Mouse (Mus musculus) brown adipose tissue, adult 24 weeks (tissue): Measurements from ENCODE around the gene Zfp408. TPM values are rescaled to one million over a fixed set of nuclear protein-coding genes. Genes with fewer than 3 reads are reported as not detected.

ENCODE experiments used
- H3K27ac ChIP-seq: fragments of 200-500 bp; replicated peaks from 2 replicates; pipeline ENCODE4 v1.5.1; 2012; ENCODE audit warnings: low read depth, mild to moderate bottlenecking, low read length
- H3K4me1 ChIP-seq: fragments of 200-500 bp; 2 replicates; pipeline ENCODE4 v1.6.1; 2012; ENCODE audit warnings: low read length, mixed read lengths; ENCODE audit not compliant: control insufficient read depth, insufficient read depth, insufficient read length
- H3K4me3 ChIP-seq: fragments of 200-500 bp; 2 replicates; pipeline ENCODE4 v1.5.1; 2012; ENCODE audit warnings: low read depth, mild to moderate bottlenecking, low read length, moderate library complexity; ENCODE audit not compliant: insufficient read depth
- polyA plus RNA-seq: library from polyadenylated mRNA; stranded (reverse); fragments of >200 nt; gene quantifications from 2 replicates; pipeline ENCODE4 v1.2.4, GENCODE M21; 2012; ENCODE audit not compliant: missing spikeins, insufficient read depth, insufficient read length

Zfp408 gene
- 2.2 and 5.6 TPM in 2 replicates for polyA plus RNA-seq

- Histone ChIP-seq H3K4me3 (peak within 1 kb of the TSS; percentile 89), H3K27ac (peak within 1 kb of the TSS; percentile 98), H3K4me1 (peaks cover 2% of the 10 kb centered on the region; the same call in 1 of the 2 replicates)
These were observed at the start of gene Zfp408, which contains the start of gene Arhgap1 for GRCm38 (mm10) chr2:91649553-91650359. Zfp408 (minus strand) TSS chr2:91649791. Arhgap1 (plus strand) TSS chr2:91649860.

GRCm38 (mm10) chr2:91699225-91699624 lies 49.6 kb upstream of the Zfp408 start:
- H3K4me1 ChIP-seq, result 0 out of 2 replicates have a peak, but pooled peaks cover 7% of the 10 kb centered on the region
- H3K27ac ChIP-seq, result no peak overlapping the region
- no peak overlapping the region for H3K4me3 ChIP-seq

GRCm38 (mm10) chr2:91696225-91696590 lies 46.6 kb upstream of the Zfp408 start:
- H3K27ac ChIP-seq, result peak overlapping the region; percentile 70
- 0 out of 2 replicates have a peak, but pooled peaks cover 7% of the 10 kb centered on the region for H3K4me1 ChIP-seq
- H3K4me3 ChIP-seq, result no peak overlapping the region

- Histone ChIP-seq H3K4me3 (no peak overlapping the region), H3K27ac (peak overlapping the region; percentile 70), H3K4me1 (0 out of 2 replicates have a peak, but pooled peaks cover 7% of the 10 kb centered on the region)
These were observed 46.0 kb upstream of the Zfp408 start for GRCm38 (mm10) chr2:91695436-91696224.

GRCm38 (mm10) chr2:91689452-91689851 lies 39.9 kb upstream of the Zfp408 start:
- Histone ChIP-seq H3K4me3 (no peak overlapping the region), H3K4me1 (no peaks in the 10 kb centered on the region), H3K27ac (no peak overlapping the region)

- H3K27ac ChIP-seq, result no peak overlapping the region
- no peak overlapping the region for H3K4me3 ChIP-seq
- H3K4me1 ChIP-seq, result no peaks in the 10 kb centered on the region
These were observed 34.3 kb upstream of the Zfp408 start for GRCm38 (mm10) chr2:91683919-91684318.

GRCm38 (mm10) chr2:91682850-91683249 lies 33.3 kb upstream of the Zfp408 start:
- Histone ChIP-seq H3K4me1 (no peaks in the 10 kb centered on the region), H3K27ac (no peak overlapping the region; the same call in 1 of the 2 replicates), H3K4me3 (no peak overlapping the region)

- Histone ChIP-seq H3K4me1 (no peaks in the 10 kb centered on the region), H3K4me3 (no peak overlapping the region), H3K27ac (no peak overlapping the region)
These were observed 27.4 kb upstream of the Zfp408 start for GRCm38 (mm10) chr2:91676961-91677360.

- Histone ChIP-seq H3K27ac (no peak overlapping the region), H3K4me3 (no peak overlapping the region), H3K4me1 (no peaks in the 10 kb centered on the region)
These were observed 26.8 kb upstream of the Zfp408 start for GRCm38 (mm10) chr2:91676420-91676819.

GRCm38 (mm10) chr2:91674895-91675294 lies 25.3 kb upstream of the Zfp408 start:
- H3K4me3 ChIP-seq, result no peak overlapping the region
- no peak overlapping the region for H3K27ac ChIP-seq
- no peaks in the 10 kb centered on the region for H3K4me1 ChIP-seq

- no peak overlapping the region for H3K4me3 ChIP-seq
- no peak overlapping the region for H3K27ac ChIP-seq
- H3K4me1 ChIP-seq, result no peaks in the 10 kb centered on the region
These were observed 24.0 kb upstream of the Zfp408 start for GRCm38 (mm10) chr2:91673587-91673986.

- H3K4me3 ChIP-seq, result no peak overlapping the region
- no peak overlapping the region for H3K27ac ChIP-seq
- no peaks in the 10 kb centered on the region for H3K4me1 ChIP-seq
These were observed 20.4 kb upstream of the Zfp408 start for GRCm38 (mm10) chr2:91670038-91670437.

- Histone ChIP-seq H3K4me1 (no peaks in the 10 kb centered on the region), H3K27ac (no peak overlapping the region), H3K4me3 (no peak overlapping the region)
These were observed 19.7 kb upstream of the Zfp408 start for GRCm38 (mm10) chr2:91669326-91669725.

- H3K4me3 ChIP-seq, result no peak overlapping the region
- H3K27ac ChIP-seq, result no peak overlapping the region
- no peaks in the 10 kb centered on the region for H3K4me1 ChIP-seq
These were observed 18.2 kb upstream of the Zfp408 start for GRCm38 (mm10) chr2:91667747-91668146.

- Histone ChIP-seq H3K4me1 (no peaks in the 10 kb centered on the region), H3K4me3 (no peak overlapping the region), H3K27ac (no peak overlapping the region)
These were observed 16.9 kb upstream of the Zfp408 start for GRCm38 (mm10) chr2:91666386-91666910.
